Mouse (Mus musculus) gastrocnemius, adult 2 months (tissue): ENCODE measurements around the gene Unc45a. TPM values are rescaled to one million over a fixed set of nuclear protein-coding genes. Genes with fewer than 3 reads are reported as not detected.
"Not testable (repeated sequence)": the region's sequence is repeated elsewhere in the genome, so short reads cannot be mapped to it uniquely, and the experiment has no call there.

Source experiments
- DNase-seq: peaks from one replicate; pipeline ENCODE4 v3.0.0; 2022
- H3K27ac ChIP-seq: fragments of 200-600 bp; 2 replicates; pipeline ENCODE4 v1.8.1; 2022; ENCODE audit warnings: mild to moderate bottlenecking
- H3K4me3 ChIP-seq: fragments of 200-600 bp; 2 replicates; pipeline ENCODE4 v1.8.1; 2022; ENCODE audit warnings: mild to moderate bottlenecking, moderate library complexity
- CTCF ChIP-seq: fragments of 200-600 bp; IDR thresholded peaks from 2 replicates; pipeline ENCODE4 v1.8.1; 2022; ENCODE audit warnings: antibody characterized with exemption, mild to moderate bottlenecking, moderate library complexity
- intact Hi-C: fragments of 180-260 bp; cut with DNase I; formaldehyde crosslinking; loops from one replicate; pipeline ENCODE4 v1.15.1; 2025
- total RNA-seq, 2 experiments: library from RNA; stranded (reverse); gene quantifications; 2 replicates each; pipeline ENCODE4 v1.2.3; 2021

Gene Unc45a
- total RNA-seq, 2 experiments from 2014 or later: 12.3 to 12.7 TPM

- intact Hi-C loops: no loop called here
- peak overlapping the region; percentile 86 for H3K4me3 ChIP-seq
- no peak for TF ChIP-seq CTCF
- peak; percentile 68 for DNase-seq
- peak overlapping the region; percentile 95 for H3K27ac ChIP-seq
These were observed 1.4 kb downstream of the Unc45a start for GRCm38 (mm10) chr7:80339371-80339770.

DNA sequence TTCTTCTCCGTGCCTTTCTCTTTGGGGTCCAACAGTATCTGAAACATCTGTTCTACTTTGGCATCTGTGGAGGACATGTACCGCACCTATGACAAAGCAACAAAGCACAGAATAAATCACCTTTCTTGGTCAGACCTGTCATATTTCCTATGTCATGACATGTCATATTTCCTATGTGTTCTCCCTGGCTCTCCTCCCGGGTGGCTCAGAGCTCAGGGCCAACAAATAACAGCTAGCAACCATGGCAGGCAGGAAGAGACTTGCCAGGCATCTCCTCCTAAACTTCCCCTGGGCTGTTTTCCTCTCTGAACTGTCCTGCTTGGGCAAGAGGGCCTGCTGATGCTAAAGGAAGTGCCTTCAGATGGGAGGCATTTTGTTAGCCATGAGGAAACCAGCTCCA, 3.9 kb downstream of the Unc45a start:
- no peak overlapping the region for H3K27ac ChIP-seq
- H3K4me3 ChIP-seq: no peak overlapping the region
- intact Hi-C loops: no loop called here
- DNase-seq: no peak
- TF ChIP-seq CTCF: no peak

GRCm38 (mm10) chr7:80334848-80335247, 6.0 kb downstream of the Unc45a start:
- H3K4me3 ChIP-seq: no peak overlapping the region
- TF ChIP-seq CTCF: no peak
- intact Hi-C loops: no loop called here
- no peak overlapping the region for H3K27ac ChIP-seq
- no peak for DNase-seq

DNA sequence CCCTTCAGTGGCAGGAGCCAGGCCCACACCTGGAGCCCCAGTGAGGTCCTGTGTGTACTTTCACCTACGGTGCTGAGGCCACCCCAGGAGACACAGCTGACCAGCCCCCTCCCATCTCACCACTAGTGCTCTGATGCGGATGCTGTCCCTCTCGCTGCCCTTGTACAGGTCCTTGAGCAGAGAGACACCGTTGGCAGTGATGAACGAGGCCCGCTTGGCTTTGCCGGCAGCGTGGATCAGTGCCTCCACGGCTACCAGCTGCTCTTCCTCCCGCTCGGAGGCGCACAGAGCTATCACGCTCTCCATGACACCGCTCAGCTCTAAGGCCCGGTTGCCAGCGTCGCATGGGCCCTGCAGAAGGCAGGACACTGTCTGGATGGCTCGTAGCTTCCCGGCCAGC, 9.4 kb downstream of the Unc45a start:
- H3K27ac ChIP-seq: no peak overlapping the region
- TF ChIP-seq CTCF: no peak
- DNase-seq: no peak
- H3K4me3 ChIP-seq: no peak overlapping the region
- intact Hi-C loops: no loop called here

- TF ChIP-seq CTCF: no peak
- intact Hi-C loops: no loop called here
- Histone ChIP-seq H3K27ac (no peak overlapping the region), H3K4me3 (no peak overlapping the region)
- DNase-seq: no peak
These were observed 10.5 kb downstream of the Unc45a start for GRCm38 (mm10) chr7:80330278-80330677.

DNA sequence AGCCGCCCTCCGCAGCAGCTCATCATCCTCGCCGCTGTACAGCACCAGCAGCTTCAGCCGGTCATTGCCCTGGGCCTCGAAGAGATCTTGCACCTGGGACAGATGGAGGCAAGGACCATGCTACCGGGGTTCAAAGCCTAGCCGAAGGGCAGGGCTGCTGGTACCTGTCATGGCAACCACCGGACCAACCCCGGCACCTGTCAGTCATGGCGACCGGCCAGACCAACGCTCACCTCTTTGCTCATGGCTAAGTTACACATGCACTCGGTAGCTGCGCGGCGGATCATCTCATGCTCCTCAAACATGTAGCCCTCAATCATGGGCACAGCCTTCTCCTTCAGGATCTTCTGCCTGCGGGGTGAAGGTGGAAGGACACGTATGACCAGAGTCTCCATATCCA, 14.7 kb downstream of the Unc45a start:
- H3K27ac ChIP-seq: no peak overlapping the region
- no peak for TF ChIP-seq CTCF
- no peak for DNase-seq
- intact Hi-C loops: no loop called here
- no peak overlapping the region for H3K4me3 ChIP-seq

DNA sequence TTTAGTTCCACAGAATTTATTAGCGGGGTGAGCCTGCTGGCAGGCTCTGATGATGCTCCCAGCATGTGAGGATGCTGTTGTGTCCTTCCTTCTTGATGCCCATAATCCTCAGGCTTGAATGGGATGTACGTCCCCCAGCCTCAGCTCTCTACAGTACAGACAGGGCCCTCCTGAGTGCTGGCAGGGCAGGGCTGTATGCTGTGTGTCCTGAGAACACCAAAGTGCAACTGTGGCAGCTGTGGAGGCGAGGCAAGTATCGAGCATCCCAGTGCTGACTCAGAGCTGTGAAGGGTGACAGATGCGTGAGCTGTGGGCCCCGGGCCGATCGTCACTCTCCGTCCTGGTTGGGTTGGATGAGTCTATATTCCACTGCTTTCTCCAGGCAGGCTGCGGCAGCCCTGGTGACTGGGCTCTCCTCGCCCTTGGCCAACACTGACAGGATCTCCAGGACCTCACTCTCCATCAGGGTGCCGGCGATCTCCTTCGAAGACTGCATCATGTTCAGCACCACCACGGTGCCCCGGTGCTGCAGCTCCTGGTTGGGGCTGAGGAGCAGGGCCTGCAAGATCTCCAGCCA, 15.4 kb downstream of the Unc45a start:
- intact Hi-C loops: no loop called here
- Histone ChIP-seq H3K4me3 (no peak overlapping the region), H3K27ac (peak overlapping the region; percentile 95)
- DNase-seq: no peak
- no peak for TF ChIP-seq CTCF

GRCm38 (mm10) chr7:80324816-80325119, 16.0 kb downstream of the Unc45a start:
- DNase-seq: not testable (repeated sequence)
- Histone ChIP-seq H3K27ac (peak overlapping the region; percentile 95), H3K4me3 (peak overlapping the region; percentile 79)
- intact Hi-C loops: loop anchor here (5.0 kb wide), 1 partner anchor 77 kb away; the partner anchor contains the start of gene Ttll13

DNA sequence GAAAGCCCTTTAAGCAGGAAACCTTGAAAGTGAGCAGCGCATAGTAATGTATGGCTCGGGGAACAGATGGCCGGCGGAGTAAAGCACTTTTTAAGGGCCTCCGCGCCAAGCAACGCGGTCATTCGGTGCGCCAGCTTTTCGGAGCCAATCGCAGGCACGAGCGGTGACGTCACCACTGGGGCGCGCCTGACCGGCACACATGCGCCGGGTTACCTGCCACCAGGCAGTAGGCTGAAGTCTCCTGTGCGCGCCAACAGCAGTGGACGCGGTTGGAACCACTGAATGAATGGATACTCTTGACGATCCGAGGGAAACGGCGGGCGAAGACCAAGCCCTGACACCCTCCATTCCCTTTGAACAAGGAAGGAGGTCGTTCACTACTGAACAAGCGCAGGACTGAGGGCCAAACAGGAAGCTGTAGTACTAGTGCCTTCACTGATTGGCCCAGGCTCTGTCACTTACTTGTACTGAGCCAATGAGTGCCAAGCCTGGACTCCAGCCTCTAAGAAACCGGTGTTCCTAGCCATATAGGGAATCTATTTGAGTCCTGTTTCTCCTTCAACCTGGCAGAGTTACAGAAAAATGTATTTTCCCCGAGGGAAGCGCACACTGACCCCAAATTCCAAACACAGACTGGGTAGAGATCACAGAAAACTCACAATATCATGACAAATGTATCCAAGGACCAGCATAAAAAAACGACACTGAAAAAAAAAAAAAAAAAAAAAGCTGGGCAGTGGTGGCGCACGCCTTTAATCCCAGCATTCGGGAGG, 16.6 kb downstream of the Unc45a start, which contains the start of gene Rccd1:
Gene Rccd1 (minus strand): TSS at position 412 of the 773 bp plus-strand sequence.
- peak within 1 kb of the TSS; percentile 79 for H3K4me3 ChIP-seq
- H3K27ac ChIP-seq: peak within 1 kb of the TSS; percentile 95
- intact Hi-C loops: loop anchor here (5.0 kb wide), 1 partner anchor 77 kb away; the partner anchor contains the start of gene Ttll13
- peak; percentile 96 for DNase-seq
- TF ChIP-seq CTCF: no peak

DNA sequence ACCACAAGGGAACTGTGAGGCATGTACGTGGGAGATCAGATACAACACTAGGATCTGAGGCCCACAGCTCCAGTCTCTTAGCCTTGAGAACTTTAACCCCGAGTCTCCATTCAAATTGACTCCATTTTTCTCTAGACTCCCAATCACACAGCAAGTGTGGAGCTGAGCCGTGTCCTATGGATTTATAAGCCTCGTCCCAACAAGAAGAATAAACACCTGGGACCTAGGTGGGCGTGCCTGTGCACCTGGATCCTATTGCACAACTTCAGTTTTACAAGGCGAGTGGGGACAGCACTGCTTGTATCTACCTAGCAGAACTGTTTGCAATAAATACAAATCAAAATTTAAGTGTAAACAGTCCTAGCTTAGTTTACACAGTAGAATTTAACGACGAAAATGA, 17.5 kb downstream of the Unc45a start:
- no peak for TF ChIP-seq CTCF
- Histone ChIP-seq H3K27ac (peak overlapping the region; percentile 95), H3K4me3 (peak overlapping the region; percentile 79)
- intact Hi-C loops: loop anchor here (5.0 kb wide), 1 partner anchor 76 kb away; the partner anchor contains the start of gene Ttll13
- DNase-seq: no peak

DNA sequence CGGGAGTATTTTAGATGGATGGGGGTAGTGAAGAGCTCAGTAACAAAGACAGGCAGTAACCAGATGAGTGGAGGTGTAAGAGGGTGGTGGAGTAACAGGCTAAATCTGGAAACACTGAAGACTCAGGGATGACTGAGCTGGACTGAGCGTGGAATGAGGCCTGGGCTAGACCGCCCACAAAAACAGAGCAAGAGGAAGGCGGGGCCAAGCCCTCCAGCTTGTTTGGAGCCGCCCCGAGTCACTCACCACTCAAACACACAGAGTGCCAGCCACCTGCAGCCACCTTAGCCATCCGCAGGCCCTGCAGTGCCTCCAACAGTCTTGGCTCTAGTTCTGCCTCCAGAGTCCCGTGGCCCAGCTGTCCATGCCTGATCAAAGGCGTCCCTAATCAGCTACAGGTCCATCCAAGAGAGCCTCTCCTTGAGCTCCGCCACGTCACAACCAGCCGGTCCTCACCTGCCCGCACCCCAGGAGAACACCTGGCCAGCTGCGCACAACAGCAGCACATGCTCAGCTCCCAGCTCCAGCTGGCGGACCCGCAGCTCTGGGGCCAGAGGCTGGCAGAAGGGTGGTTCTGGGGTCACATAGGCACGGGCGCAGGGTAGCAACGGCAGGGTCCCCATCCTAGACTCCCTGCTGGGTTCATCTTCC, 20.8 kb downstream of the Unc45a start:
- H3K4me3 ChIP-seq: no peak overlapping the region
- no peak for DNase-seq
- H3K27ac ChIP-seq: no peak overlapping the region
- no peak for TF ChIP-seq CTCF
- intact Hi-C loops: loop anchor here (5.0 kb wide), 1 partner anchor 73 kb away; the partner anchor contains the start of gene Ttll13

DNA sequence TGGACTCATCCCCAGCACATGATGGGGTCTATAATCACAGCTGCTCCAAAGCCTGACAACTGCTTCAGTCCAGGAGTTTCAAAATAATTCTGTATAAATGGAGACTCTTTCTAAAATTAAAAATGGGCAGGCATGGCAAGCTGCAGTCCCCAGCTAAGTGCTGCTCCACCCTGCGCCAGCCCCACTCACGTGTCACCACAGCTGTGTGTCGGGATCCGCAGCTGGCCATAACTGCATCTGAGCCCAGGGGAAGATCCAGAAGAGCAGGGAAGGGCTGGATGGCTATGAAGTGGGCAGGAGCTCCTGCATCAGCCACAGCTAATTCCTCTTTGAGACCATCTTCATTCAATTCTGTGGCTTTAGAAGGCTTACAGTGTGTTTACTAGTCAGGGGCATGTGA, 22.1 kb downstream of the Unc45a start:
- TF ChIP-seq CTCF: no peak
- Histone ChIP-seq H3K27ac (no peak overlapping the region), H3K4me3 (no peak overlapping the region)
- intact Hi-C loops: no loop called here
- no peak for DNase-seq

DNA sequence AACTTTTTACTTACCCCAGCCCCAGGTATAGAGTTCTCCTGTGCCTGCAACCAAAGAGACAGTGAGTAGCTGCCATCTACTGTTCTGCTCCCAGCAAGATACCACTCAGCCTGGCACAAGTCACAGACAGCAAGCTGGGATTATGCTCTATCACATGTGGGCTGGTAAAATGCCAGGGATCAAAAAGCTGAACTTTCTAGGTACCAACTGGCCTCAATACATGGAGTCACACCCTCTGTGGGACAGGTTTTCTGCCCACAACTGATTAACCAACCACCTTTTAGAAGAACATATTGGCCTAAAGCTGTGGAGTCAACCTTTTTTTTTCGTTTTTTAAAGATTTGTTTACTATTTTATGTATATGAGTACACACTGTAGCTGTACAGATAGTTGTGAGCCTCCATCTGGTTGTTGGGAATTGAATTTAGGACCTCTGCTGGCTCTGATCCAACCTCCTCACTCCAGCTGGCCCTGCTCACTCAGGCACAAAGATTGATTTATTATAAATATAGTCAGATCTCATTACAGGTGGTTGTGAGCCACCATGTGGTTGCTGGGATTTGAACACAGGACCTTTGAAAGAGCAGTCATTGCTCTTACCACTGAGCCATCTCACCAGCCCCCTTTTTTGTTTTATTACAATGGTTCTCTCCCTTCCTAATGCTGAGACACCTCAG, 23.2 kb downstream of the Unc45a start:
- Histone ChIP-seq H3K4me3 (no peak overlapping the region), H3K27ac (no peak overlapping the region)
- no peak for DNase-seq
- intact Hi-C loops: no loop called here
- no peak for TF ChIP-seq CTCF
